Mouse (Mus musculus) G1E (cell line): Measurements from ENCODE around the gene Ldah.

Experiments used
- CTCF ChIP-seq: IDR thresholded peaks from 2 replicates; pipeline ENCODE4 v1.5.1; 2012; ENCODE audit warnings: low read depth, low read length, inconsistent platforms, mixed read lengths
- GATA1 ChIP-seq: IDR thresholded peaks from 2 replicates; pipeline ENCODE4 v1.6.1; 2012; ENCODE audit warnings: borderline replicate concordance, low read length, inconsistent platforms, mixed read lengths
- POLR2AphosphoS5 ChIP-seq: IDR thresholded peaks from 2 replicates; pipeline ENCODE4 v1.6.1; 2012; ENCODE audit warnings: low read depth, low read length, inconsistent platforms; ENCODE audit not compliant: insufficient replicate concordance
- TAL1 ChIP-seq: conservative IDR thresholded peaks from 2 replicates; pipeline ENCODE4 v1.6.1; 2012; ENCODE audit warnings: low read depth, low read length, inconsistent platforms, mixed read lengths

DNA sequence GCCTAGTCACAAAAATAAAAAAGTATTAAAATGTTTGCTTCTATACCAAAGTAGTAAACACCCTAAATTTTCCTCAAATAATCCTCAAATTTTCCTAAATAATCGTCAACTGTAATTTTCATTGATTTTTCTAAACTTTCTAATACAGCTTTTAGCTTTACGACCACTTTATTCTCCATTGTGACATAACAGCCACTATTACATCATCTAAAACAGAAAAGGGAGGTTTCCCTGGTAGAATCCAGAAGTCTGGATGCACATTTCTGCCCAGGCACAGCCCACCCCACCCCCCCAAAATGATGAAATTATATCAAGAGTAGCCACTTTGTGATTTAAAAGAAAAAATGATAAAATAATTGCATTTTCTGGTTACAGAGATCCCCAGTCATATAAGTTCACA lies 88.2 kb downstream of the Ldah start:
- TF ChIP-seq GATA1 (no peak), CTCF (no peak), TAL1 (no peak), POLR2AphosphoS5 (no peak)
